Mouse (Mus musculus): ENCODE results near the gene 4931423N10Rik. TPM values are rescaled to one million over a fixed set of nuclear protein-coding genes. Genes with fewer than 3 reads are reported as not detected.

4931423N10Rik gene
- not detected in 2 replicates for polyA plus RNA-seq (2014; fragmentation: Nextera tagmentation; extraction: Ambion mirVana)

- no peaks in the 10 kb centered on the region for H3K36me3 ChIP-seq (ENCODE audit: control insufficient read depth, insufficient read depth, low read length)
- H3K4me1 ChIP-seq (replicated peaks; ENCODE audit: control insufficient read depth, insufficient read depth, low read length): no peaks in the 10 kb centered on the region
- ATAC-seq (replicated peaks; ENCODE audit: low FRiP score, low TSS enrichment, low read depth) (no peak), DNase-seq (ENCODE audit: low spot score) (no peak)
- no peak within 1 kb of the TSS for H3K27ac ChIP-seq (ENCODE audit: low read depth)
- H3K9ac ChIP-seq (ENCODE audit: low read length): no peak within 1 kb of the TSS
- no peak within 1 kb of the TSS for H3K4me3 ChIP-seq (ENCODE audit: low read depth, low read length)
- H3K4me2 ChIP-seq (ENCODE audit: low read length): no peak within 1 kb of the TSS
- 79% methylated on average over 15 of the region's 15 CpGs for WGBS
- no peaks in the 10 kb centered on the region for H3K27me3 ChIP-seq (replicated peaks; ENCODE audit: control insufficient read depth, insufficient read depth, low read length)
- no peaks in the 10 kb centered on the region for H3K9me3 ChIP-seq (ENCODE audit: control insufficient read depth, low read length)
Measured at GRCm38 (mm10) chr2:23207070-23207526, at the start of gene 4931423N10Rik. Gene 4931423N10Rik, plus strand, starts transcription at chr2:23207476.

- Histone ChIP-seq H3K36me3 (ENCODE audit: control insufficient read depth, insufficient read depth, low read length) (peaks cover 83% of the 10 kb centered on the region), H3K9me3 (ENCODE audit: control insufficient read depth, low read length) (no peaks in the 10 kb centered on the region), H3K4me3 (ENCODE audit: low read depth, low read length) (no peak overlapping the region), H3K27ac (ENCODE audit: low read depth) (no peak overlapping the region), H3K4me1 (replicated peaks; ENCODE audit: control insufficient read depth, insufficient read depth, low read length) (no peaks in the 10 kb centered on the region), H3K4me2 (ENCODE audit: low read length) (no peak overlapping the region), H3K27me3 (replicated peaks; ENCODE audit: control insufficient read depth, insufficient read depth, low read length) (no peaks in the 10 kb centered on the region), H3K9ac (ENCODE audit: low read length) (no peak overlapping the region)
- no peak for DNase-seq (ENCODE audit: low spot score)
- no peak for ATAC-seq (replicated peaks; ENCODE audit: low FRiP score, low TSS enrichment, low read depth)
- 78% methylated on average over 3 of the region's 3 CpGs for WGBS
Measured at GRCm38 (mm10) chr2:23172305-23172704, 35.0 kb upstream of the 4931423N10Rik start.

GRCm38 (mm10) chr2:23194366-23194765 lies 12.9 kb upstream of the 4931423N10Rik start:
- WGBS: 78% methylated on average over 1 of the region's 1 CpGs

GRCm38 (mm10) chr2:23201034-23201433 lies 6.2 kb upstream of the 4931423N10Rik start:
- H3K9ac ChIP-seq (ENCODE audit: low read length): no peak overlapping the region
- H3K36me3 ChIP-seq (ENCODE audit: control insufficient read depth, insufficient read depth, low read length): peaks cover 34% of the 10 kb centered on the region
- no peak for DNase-seq (ENCODE audit: low spot score)
- H3K4me3 ChIP-seq (ENCODE audit: low read depth, low read length): no peak overlapping the region
- H3K27me3 ChIP-seq (replicated peaks; ENCODE audit: control insufficient read depth, insufficient read depth, low read length): no peaks in the 10 kb centered on the region
- no peak overlapping the region for H3K27ac ChIP-seq (ENCODE audit: low read depth)
- H3K4me2 ChIP-seq (ENCODE audit: low read length): no peak overlapping the region
- H3K4me1 ChIP-seq (replicated peaks; ENCODE audit: control insufficient read depth, insufficient read depth, low read length): no peaks in the 10 kb centered on the region
- no peaks in the 10 kb centered on the region for H3K9me3 ChIP-seq (ENCODE audit: control insufficient read depth, low read length)
- WGBS: 85% methylated on average over 1 of the region's 1 CpGs
- no peak for ATAC-seq (replicated peaks; ENCODE audit: low FRiP score, low TSS enrichment, low read depth)

More at GRCm38 (mm10) chr2:23194366-23194765, 12.9 kb upstream of the 4931423N10Rik start:
- Histone ChIP-seq H3K9me3 (ENCODE audit: control insufficient read depth, low read length) (no peaks in the 10 kb centered on the region), H3K27me3 (replicated peaks; ENCODE audit: control insufficient read depth, insufficient read depth, low read length) (no peaks in the 10 kb centered on the region), H3K4me3 (ENCODE audit: low read depth, low read length) (no peak overlapping the region), H3K4me1 (replicated peaks; ENCODE audit: control insufficient read depth, insufficient read depth, low read length) (no peaks in the 10 kb centered on the region), H3K27ac (ENCODE audit: low read depth) (no peak overlapping the region), H3K36me3 (ENCODE audit: control insufficient read depth, insufficient read depth, low read length) (peaks cover 83% of the 10 kb centered on the region), H3K4me2 (ENCODE audit: low read length) (no peak overlapping the region), H3K9ac (ENCODE audit: low read length) (no peak overlapping the region)
- no peak for ATAC-seq (replicated peaks; ENCODE audit: low FRiP score, low TSS enrichment, low read depth)
- DNase-seq (ENCODE audit: low spot score): no peak

- Histone ChIP-seq H3K4me2 (ENCODE audit: low read length) (no peak overlapping the region), H3K9ac (ENCODE audit: low read length) (no peak overlapping the region), H3K9me3 (ENCODE audit: control insufficient read depth, low read length) (no peaks in the 10 kb centered on the region), H3K27me3 (replicated peaks; ENCODE audit: control insufficient read depth, insufficient read depth, low read length) (no peaks in the 10 kb centered on the region), H3K4me1 (replicated peaks; ENCODE audit: control insufficient read depth, insufficient read depth, low read length) (no peaks in the 10 kb centered on the region), H3K4me3 (ENCODE audit: low read depth, low read length) (no peak overlapping the region), H3K36me3 (ENCODE audit: control insufficient read depth, insufficient read depth, low read length) (peaks cover 23% of the 10 kb centered on the region), H3K27ac (ENCODE audit: low read depth) (no peak overlapping the region)
- no peak for DNase-seq (ENCODE audit: low spot score)
- 49% methylated on average over 15 of the region's 15 CpGs for WGBS
- ATAC-seq (replicated peaks; ENCODE audit: low FRiP score, low TSS enrichment, low read depth): no peak; the same call in 1 of the 2 replicates
Measured at GRCm38 (mm10) chr2:23202900-23203670, 4.2 kb upstream of the 4931423N10Rik start.

GRCm38 (mm10) chr2:23213661-23214060 lies 6.4 kb downstream of the 4931423N10Rik start:
- no peaks in the 10 kb centered on the region for H3K36me3 ChIP-seq (ENCODE audit: control insufficient read depth, insufficient read depth, low read length)
- no peak overlapping the region for H3K9ac ChIP-seq (ENCODE audit: low read length)
- no peak overlapping the region for H3K27ac ChIP-seq (ENCODE audit: low read depth)
- H3K27me3 ChIP-seq (replicated peaks; ENCODE audit: control insufficient read depth, insufficient read depth, low read length): no peaks in the 10 kb centered on the region
- 86% methylated on average over 5 of the region's 5 CpGs for WGBS
- no peak overlapping the region for H3K4me2 ChIP-seq (ENCODE audit: low read length)
- ATAC-seq (replicated peaks; ENCODE audit: low FRiP score, low TSS enrichment, low read depth): no peak
- no peaks in the 10 kb centered on the region for H3K9me3 ChIP-seq (ENCODE audit: control insufficient read depth, low read length)
- DNase-seq (ENCODE audit: low spot score): no peak
- no peaks in the 10 kb centered on the region for H3K4me1 ChIP-seq (replicated peaks; ENCODE audit: control insufficient read depth, insufficient read depth, low read length)
- H3K4me3 ChIP-seq (ENCODE audit: low read depth, low read length): no peak overlapping the region

- no peak overlapping the region for H3K27ac ChIP-seq (ENCODE audit: low read depth)
- H3K4me3 ChIP-seq (ENCODE audit: low read depth, low read length): no peak overlapping the region
- no peak overlapping the region for H3K9ac ChIP-seq (ENCODE audit: low read length)
- ATAC-seq (replicated peaks; ENCODE audit: low FRiP score, low TSS enrichment, low read depth): no peak
- no peak overlapping the region for H3K4me2 ChIP-seq (ENCODE audit: low read length)
- 52% methylated on average over 6 of the region's 7 CpGs for WGBS
- H3K4me1 ChIP-seq (replicated peaks; ENCODE audit: control insufficient read depth, insufficient read depth, low read length): no peaks in the 10 kb centered on the region
- no peaks in the 10 kb centered on the region for H3K9me3 ChIP-seq (ENCODE audit: control insufficient read depth, low read length)
- DNase-seq (ENCODE audit: low spot score): no peak
- no peaks in the 10 kb centered on the region for H3K36me3 ChIP-seq (ENCODE audit: control insufficient read depth, insufficient read depth, low read length)
- H3K27me3 ChIP-seq (replicated peaks; ENCODE audit: control insufficient read depth, insufficient read depth, low read length): no peaks in the 10 kb centered on the region
Measured at GRCm38 (mm10) chr2:23225199-23225598, 17.9 kb downstream of the 4931423N10Rik start.

GRCm38 (mm10) chr2:23228463-23228862 lies 21.2 kb downstream of the 4931423N10Rik start:
- 75% methylated on average over 2 of the region's 2 CpGs for WGBS
- no peak for DNase-seq (ENCODE audit: low spot score)
- no peak for ATAC-seq (replicated peaks; ENCODE audit: low FRiP score, low TSS enrichment, low read depth)

More at GRCm38 (mm10) chr2:23228463-23228862, 21.2 kb downstream of the 4931423N10Rik start:
- Histone ChIP-seq H3K4me2 (ENCODE audit: low read length) (no peak overlapping the region), H3K36me3 (ENCODE audit: control insufficient read depth, insufficient read depth, low read length) (no peaks in the 10 kb centered on the region), H3K27ac (ENCODE audit: low read depth) (no peak overlapping the region), H3K9ac (ENCODE audit: low read length) (no peak overlapping the region), H3K4me1 (replicated peaks; ENCODE audit: control insufficient read depth, insufficient read depth, low read length) (no peaks in the 10 kb centered on the region), H3K4me3 (ENCODE audit: low read depth, low read length) (no peak overlapping the region), H3K27me3 (replicated peaks; ENCODE audit: control insufficient read depth, insufficient read depth, low read length) (no peaks in the 10 kb centered on the region), H3K9me3 (ENCODE audit: control insufficient read depth, low read length) (no peaks in the 10 kb centered on the region)

Data from intestine, embryonic 14.5 days (tissue).